Mouse (Mus musculus) thymus, adult 18-20 months (tissue): Measurements from ENCODE around the gene Fabp7.

ENCODE experiments used
- DNase-seq, 2 experiments: peaks; one replicate each; pipeline ENCODE4 v3.0.0; 2022; ENCODE audit warnings: mixed read lengths in 2 of 2

Fabp7 gene

DNA sequence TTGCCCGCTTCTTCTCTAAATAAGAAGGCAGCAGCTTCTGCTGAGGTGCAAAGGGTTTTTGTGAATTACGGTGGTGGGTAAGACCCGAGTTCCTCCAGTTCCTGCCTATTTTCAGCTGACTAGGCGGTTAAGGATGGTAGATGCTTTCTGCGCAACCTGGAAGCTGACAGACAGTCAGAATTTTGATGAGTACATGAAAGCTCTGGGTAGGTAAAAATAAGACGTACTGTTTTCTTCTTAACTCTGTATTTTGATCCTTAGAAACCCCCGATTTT, at the start of gene Fabp7:
Gene Fabp7, plus strand, starts transcription at position 6 of the 275 bp plus-strand sequence.
- no peak for DNase-seq

DNA sequence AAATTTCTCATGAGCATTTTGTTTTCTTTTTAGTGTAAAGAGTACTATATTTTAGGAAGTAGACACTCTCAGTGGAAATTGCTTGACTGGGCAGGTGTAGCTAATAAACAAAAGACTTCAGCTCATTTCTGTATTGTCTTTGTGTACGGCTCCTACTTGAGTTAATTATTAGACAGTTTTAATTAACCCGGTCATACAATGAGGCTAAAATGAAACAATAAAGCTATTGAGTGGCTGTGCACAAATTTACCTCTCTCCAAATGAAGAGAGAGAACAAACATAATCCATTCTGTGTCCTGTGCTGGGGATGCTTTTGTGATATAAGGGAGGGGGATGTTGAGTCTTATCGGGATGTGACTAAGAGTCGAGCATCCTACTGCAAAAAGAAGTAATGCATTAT, 43.9 kb upstream of the Fabp7 start:
- DNase-seq, result no peak

DNA sequence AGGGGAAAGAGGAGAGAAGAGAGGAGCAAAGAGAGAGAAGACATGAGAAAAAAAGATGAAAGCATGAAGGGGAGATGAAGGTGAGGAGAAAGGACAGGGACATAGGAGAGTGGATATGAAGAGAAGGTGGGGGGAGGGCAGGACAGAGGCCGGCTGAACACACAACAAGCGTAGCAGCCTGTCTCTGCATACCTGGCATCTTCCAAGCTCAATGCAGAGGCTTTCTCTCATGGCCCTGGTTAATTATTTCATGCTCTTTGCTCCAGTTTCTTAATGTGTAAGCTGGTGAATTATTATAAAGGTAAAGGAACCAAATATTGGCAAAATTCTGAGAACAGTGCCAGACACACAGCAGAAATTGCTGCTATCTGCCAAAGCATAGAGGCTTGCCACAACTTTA, 43.3 kb upstream of the Fabp7 start:
- DNase-seq, result no peak

DNA sequence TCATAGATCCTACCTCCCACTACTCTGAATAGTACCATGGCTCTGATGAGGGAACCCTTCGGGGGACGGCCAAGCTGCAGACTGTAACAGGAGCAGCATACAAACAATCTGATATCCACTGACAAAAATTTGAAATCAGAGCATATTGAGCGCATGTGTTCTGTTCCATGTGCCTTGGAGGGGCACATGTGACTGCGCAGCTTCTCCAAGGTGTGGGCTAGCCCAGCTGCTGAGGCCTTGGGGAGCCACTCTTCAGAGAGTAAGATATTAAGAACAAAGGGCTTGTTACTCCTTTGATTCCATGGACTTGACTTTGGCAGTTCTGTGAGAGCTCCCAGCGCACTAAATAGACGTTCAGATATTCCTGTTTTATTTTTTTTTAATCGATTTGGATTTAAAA, 41.6 kb upstream of the Fabp7 start:
- no peak for DNase-seq

DNA sequence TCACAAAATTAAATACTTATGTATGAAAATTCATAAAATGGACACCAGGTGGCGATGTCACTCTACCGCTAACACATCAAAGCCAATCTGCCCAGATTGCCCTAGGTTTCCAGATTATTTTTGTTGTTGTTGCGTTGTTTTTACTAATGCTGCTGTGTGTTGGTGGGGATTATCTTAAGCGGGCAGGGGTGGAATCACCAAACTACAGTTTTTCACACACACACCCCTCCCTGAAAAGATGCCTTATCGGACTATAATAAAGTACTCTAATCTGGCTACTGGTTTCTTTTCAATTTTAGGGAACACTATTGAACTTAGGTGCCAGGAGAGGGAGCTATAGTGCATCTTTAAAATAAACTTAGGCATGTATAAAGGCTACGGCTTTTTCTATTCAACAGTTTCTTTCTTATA, 41.1 kb upstream of the Fabp7 start:
- DNase-seq, result no peak

DNA sequence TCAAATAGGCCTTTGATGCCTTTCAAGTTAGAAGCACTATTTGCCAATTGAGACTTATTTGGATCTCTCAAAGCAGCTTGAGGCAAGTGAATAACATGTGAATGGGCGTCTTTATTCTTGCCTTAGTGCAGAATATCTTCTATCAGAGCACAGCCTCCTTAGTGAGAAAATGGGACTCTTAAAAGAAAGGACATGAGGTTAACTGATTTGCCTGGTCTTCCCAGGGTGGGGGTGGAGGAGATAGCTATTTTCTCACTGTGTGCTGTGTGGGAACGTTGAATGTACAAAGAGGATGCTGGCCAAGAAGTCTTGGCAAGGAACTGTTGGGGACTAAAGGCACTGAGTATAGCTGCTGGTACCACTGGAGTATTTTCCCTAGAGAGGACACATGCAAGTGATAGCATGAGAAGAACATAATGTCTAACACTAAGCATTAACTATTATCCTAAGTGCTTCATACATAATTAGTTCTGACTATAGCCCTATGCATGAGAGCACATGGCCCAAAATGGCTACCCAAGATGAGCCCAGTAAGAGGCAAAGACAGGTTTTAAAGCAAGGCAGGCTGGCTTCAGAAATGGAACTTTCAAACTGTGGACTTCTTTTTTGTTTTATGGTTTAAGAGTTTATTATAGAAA, 40.4 kb upstream of the Fabp7 start:
- no peak for DNase-seq

DNA sequence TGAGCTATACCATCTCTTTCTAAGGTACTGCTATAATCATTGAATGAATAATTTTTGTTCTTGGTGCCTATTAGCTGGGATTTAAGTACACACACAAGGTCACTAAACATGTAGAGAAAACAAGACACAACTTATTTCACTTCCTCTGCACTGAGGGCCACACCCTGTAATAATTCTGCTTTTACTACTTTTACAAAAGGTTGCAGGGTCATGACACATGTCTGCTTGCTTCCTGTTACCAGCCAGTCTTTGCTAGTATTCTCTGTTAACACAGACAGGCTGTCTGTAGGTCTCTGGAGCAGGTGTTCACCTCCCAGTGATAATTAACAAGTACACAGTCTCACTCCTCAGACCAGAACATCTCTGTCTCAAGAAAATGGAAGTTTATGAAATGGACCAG, 39.2 kb upstream of the Fabp7 start:
- DNase-seq, result no peak

DNA sequence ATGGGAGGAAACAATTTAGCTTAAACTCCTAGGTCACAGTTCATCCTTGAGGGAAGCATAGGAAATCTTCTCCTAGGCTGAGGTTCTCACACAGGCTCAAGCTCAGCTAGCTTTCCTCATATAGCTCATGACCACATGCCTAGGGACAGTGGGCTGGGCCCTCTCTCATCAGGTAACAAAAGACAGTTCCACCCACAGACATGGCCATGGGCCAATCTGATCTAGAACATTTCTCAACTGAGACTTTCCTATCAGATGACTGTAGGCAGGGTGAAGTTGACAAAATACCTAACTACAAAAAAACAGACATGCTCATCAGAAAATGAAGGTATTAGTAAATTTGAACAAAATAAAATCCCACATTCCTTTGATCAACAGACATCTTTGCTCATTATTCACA, 37.6 kb upstream of the Fabp7 start:
- DNase-seq, result no peak

DNA sequence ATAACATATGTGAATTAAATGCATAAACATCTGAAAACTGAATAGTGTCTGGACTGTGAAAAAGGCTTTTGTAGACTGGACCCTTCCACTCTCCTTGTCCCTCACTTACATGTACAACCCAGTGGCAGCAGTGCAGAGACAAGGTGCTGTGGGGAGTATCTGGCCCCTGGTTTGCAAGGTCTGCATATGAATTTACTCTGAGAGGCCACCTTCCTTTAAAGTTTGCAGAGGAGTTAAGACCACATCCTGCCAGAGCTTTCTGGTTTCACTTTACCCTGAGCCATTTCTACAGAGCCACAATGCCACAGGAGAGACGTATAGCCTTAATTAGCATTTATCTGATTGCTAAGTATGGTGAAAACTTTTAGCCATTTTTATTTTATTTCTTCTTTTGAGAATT, 31.3 kb upstream of the Fabp7 start:
- DNase-seq, result peak in 1 of 2 experiments; percentile 11

DNA sequence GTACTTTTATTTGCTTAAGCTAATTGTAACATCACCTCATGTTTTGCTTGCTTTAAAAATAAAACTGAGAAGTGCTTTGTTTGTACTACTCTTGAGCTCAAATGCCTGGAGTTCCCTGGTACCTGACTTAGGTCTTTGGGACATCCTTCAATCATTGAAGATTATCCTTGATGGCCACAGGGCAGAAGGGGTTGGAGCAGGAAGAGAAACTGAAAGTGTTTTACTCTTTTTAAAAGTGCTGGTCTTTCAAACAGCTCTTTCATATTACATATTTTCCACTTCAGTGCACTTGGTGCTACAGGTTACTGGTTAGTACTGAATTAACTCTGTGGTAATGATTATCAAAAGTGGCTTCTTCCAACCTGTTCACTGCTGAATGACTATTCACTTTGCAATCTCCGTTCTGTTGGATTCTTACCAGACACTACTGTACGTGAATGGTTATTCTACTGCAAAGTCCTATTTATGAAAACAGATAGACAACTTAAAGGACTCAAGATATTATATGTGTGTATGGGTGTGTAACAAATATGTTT, 29.4 kb upstream of the Fabp7 start:
- DNase-seq, result no peak

DNA sequence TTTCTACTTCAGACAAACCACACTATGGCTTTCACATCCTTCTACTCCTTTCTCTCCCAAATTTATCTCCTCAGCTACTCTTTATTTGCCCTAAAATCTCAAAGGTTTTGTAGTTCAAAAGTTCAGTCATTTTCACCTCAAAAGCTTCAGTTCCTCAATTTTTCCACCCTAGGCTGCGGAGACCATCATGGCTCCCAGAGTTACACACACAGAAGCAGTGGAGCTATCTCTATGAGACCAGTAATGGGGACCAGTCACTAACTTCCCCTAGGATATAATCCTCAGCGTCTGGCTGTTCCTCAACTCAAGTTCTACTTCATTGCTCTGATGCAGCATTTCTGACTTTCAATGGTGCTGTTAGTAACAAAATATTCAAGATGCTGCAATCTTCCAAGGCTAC, 25.7 kb upstream of the Fabp7 start:
- no peak for DNase-seq

DNA sequence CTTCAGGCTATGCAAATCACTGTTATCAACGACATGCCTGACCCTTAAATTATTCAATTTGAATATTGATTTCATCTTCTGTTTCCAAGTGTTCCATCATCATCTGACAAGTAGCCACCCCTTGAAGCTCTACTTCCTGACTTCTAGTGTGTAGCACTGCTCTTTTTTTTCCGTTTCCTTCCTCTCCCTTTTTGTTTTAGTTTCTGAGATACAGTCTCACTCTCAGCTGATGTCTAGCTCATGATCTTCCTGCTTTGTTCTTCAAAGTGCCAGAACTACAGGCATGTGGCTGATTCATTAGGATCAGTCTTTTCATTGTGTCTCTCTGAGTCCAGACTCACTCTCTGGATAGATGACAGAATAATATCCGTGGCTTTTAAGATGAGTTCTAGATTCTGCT, 24.0 kb upstream of the Fabp7 start:
- no peak for DNase-seq

DNA sequence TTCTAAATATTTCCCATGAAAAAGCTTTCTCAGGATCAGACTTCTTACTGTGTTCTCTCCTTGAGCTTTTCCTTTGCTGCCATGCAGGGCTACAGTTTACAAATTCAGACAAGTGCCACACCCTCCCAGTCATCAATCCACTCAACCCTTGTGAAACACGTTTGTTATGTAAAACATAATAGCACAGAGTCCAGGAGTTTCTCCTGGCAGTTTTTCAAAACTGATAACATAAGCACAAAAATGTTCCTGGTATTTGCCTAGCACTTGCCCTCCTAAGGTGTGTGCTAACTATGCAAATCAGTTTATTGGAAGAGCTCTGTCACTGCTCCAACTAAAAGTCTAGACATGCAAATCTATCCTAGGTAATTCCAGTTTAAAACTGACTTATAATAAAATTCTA, 21.6 kb upstream of the Fabp7 start:
- DNase-seq, result no peak

DNA sequence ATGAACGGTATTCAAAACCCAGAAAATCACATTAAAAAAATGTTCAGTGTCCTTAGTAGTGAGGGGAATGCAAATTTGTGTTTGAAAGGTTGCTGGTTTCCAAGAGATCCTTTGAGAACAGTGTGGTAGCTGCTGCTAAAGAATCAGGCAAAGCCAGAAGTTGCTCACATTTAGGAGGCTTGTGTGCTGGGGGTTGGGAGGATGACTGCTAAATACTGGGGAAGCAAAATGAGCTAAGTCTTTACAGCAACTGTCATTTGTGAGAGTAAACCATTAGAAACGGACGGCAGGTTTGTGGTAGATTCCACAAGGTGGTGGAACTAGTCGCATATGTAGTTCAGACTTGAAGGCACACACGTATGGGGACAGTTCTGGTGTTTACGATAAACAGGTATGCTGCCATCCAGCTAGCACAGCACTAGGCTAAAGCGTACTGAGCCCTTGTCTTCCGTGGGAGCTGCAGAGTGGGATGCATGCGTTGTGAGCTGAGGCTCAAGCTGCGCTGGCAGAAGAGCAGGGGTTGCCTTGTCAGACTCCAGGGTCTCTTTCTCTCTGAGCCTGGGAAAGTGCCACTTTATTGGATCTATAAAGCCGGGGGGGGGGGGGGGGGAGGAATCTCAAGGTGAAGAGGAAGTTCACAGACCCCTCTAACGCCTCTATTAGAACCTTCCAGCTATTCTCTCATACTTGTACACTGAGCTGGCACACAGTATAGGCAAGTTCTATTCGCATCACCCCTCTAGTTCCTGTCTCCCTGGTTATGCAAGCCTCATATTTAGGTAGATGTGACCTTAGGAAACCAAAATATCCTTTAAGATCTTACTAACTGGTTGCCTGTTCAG, 1.2 kb upstream of the Fabp7 start:
- no peak for DNase-seq

DNA sequence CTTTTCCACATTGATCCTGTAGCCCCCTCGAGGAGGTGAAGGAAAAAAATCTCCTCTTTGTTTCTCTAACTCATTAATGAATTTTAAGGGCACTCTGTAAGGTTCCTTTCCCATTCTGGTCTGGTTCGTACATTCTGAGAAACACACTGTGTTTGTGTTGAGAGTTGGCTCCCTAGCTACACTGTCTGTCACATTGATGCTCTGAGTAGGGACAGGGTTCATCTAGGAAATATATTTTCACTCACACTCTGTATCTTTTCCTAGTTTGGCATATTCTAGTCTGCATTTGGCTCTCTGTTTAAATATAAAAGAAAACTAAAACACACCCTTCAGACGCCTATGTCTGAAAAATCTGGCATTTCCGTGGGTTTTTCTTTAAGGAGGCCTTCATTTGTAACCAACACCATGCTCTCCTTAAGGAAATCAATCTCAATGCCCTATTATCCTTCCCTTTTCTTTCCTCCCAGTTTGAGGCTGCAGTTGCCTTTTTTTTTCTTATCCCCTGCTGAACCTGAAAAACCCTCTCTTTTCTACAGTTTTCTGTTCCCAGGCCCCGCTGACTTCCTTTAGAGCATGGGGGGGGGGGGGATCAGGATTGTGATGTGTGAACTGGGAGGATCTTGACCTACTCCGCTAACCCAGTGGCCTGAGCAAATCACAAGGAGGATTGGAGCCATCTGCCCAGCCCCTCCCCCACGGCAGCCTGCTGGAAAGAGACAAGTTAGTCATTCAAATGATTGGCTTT, 378 bp upstream of the Fabp7 start:
- DNase-seq, result no peak

DNA sequence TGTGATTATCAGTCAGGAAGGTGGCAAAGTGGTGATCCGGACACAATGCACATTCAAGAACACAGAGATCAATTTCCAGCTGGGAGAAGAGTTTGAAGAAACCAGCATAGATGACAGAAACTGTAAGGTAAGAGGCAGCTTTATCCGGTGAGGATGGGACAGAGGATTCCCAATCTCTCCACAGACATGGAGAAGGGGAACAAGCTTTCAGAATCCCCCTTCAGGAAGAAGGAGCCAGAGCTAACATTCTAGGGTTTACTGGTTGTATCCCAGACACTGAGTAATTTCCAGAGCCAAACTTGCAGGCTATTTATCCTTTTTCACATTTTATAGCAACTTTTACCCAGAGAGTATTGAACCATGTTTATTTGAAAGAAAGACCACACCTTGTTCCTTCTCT, 871 bp downstream of the Fabp7 start:
- DNase-seq, result no peak

DNA sequence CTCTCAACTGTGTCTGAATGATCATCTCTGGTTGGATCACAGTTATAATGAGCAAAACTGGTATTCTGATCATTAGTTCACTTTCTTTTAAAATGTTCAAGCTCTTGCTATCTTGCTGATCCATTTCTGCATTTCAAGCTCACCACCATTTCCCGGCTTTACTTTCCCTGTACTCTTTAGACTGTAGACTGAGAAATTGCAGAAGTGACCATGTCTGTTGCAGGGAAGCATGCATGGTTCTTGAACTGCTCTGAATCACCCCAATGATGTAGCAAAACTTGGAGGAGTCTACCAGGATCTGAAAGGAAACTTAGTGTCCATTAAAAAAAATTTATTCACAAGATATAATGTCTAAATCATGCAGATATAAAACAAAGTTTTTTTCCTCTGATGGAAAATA, 8.3 kb downstream of the Fabp7 start:
- no peak for DNase-seq

DNA sequence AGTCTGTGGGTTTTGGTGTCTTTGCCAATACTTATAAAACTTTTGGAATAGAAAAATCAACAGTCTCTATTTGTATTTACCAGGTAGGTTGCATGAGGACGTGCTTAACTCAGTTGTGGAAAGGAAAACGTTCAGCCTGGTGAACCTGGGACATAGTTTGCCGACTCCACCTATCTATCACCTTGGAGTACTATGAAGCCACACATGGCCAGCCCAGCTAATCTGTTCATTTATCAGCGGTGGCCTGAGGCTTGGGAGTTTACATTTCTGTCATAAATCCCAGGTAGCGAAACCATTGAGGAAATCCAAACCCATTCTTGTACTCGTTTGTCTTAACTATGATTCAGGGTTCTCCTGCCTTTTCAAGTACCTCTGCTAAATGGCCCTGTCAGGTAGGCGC, 9.3 kb downstream of the Fabp7 start, which contains the start of gene Smpdl3a:
Gene Smpdl3a, plus strand, starts transcription at position 318 of the 400 bp plus-strand sequence.
- no peak for DNase-seq

DNA sequence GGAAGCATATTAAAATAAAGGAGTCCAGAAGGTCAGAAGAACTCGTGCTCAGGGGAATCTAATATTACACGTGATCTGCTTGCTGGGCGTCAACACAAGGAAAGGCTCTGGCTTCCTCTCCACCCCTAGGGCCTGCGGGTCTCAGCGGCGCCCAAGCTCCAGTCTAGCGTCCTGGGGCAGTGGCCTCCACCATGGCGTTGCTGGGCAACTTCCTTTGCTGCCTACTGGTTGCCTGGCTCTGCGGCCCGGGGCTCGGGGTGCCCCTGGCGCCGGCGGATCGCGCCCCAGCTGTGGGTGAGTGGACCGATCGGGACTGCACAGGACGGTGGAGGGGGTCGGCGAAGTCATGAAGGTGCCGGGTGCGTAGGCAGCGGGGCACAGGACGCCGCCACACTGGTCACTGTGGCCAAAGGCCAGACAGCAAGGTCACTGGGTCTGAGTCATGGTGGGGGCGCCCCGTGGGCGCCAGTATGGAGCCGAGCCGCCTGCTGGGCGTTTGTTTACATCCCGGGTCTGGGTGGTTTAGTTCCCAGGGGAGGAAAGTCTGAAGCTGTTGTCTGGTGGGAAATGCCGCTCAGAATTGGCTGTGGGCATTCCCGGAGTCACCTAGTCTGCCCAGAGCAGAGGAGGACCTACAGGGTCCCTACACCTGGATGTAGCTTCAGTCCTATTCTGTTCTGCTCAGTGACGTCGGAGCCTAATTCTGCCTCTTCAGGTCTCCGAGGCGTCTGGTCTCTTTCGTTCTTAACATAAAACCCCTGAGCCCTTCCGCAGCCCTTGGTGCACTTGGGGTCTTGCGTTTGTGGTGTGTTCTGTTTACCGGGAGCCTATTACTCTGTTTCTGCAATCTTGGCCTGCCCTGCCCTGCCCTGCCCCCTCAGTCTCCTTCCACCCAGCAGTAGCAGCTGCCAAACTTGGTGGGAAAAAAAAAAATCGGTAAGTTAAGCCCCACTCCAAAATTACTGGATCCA, 10.1 kb downstream of the Fabp7 start:
- peak; percentile 21 to 26 for DNase-seq

DNA sequence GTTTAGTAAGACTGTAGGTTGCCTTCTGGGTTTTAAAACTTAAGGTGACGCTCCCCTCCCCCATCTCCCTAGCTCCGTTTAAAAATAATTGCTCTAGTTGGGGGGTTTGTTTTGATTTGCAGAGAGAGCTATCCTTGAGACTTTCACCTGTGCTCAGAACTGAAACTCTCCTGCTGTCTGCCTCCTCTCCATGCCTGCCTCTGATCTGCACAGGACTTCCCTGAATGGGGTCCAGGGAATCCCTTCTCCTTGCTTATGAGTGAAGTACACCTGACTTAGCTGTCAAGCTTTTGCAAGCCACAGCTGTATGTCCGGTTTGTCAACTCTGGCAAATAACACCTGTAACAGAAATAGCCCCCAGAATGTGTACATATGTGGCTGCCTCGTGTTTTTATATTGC, 10.9 kb downstream of the Fabp7 start:
- no peak for DNase-seq

DNA sequence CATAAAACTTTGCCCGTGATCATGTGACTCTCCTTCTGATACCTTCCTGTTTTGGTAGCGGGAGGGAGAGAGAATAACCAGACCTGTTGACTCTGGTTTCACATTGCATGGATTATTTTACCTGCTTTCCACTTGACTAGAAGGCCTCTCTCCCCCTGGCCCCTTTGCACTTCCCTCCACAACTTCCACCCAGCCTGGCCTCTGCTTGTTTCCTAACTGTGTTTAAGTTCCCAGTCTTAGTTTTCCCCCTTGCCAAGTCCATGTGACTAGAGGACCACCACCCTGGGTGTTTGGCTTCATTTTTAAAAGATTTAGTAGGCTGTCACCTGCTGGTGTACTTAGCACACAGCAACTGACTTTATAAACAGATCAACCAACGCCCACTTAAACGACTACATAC, 11.4 kb downstream of the Fabp7 start:
- DNase-seq, result peak in 1 of 2 experiments; percentile 10

DNA sequence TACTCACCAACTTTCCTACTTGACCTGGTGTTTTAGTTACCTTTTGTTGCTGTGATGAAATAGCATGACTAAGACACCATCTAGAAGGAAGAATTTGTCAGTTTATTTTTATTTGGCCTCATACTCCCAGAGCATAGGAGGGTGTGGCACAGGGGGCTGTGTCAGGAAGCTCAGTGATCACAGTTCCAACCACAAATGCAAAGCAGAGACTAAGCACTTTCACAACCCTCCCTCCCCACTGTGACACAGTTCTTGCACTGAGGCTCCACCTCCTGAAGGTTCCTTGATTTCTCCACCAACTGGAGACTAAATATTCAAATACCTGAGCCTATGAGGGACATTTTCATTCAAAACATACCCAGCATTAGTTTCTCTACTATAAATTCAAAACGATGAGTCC, 14.8 kb downstream of the Fabp7 start:
- no peak for DNase-seq

DNA sequence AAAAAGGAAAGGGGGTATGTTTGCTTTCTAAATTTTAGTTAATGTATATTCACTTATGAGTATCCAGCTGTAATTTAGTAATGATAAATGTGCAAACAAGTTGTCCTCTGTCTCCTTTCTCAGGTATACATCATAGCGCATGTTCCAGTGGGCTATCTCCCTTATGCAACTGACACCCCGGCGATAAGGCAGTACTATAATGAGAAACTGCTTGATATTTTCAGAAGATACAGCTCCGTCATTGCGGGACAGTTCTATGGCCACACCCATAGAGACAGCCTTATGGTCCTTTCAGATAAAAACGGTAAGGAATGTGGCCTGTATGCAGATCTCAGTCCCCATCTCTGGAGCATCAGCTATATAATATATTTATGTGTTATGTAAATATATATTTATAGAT, 23.1 kb downstream of the Fabp7 start:
- no peak for DNase-seq
